Mouse (Mus musculus) ES-E14 (cell line): ENCODE data around the gene Iqgap2. TPM values are rescaled to one million over a fixed set of nuclear protein-coding genes. Genes with fewer than 3 reads are reported as not detected.

Experiments
- DNase-seq: peaks from one replicate; pipeline ENCODE4 v3.0.0-alpha.2; 2013; ENCODE audit warnings: low read depth, low spot score
- H3K27ac ChIP-seq: 2 replicates; pipeline ENCODE4 v1.5.1; 2012; ENCODE audit warnings: low read depth, mild to moderate bottlenecking, low read length, moderate library complexity, mixed read lengths; ENCODE audit not compliant: poor library complexity, insufficient read depth, severe bottlenecking
- H3K36me3 ChIP-seq: 2 replicates; pipeline ENCODE4 v1.6.1; 2012; ENCODE audit warnings: mild to moderate bottlenecking, low read length, moderate library complexity, mixed read lengths; ENCODE audit not compliant: control insufficient read depth, poor library complexity, insufficient read depth, severe bottlenecking
- H3K4me1 ChIP-seq, 2 experiments: fragments of 150-350 bp in 1 of 2; sonication (generic) in 1 of 2; 2 replicates each; pipeline ENCODE4 v1.6.1; 2012; ENCODE audit warnings: low read length in 2 of 2, mild to moderate bottlenecking in 1 of 2, mixed read lengths in 1 of 2; ENCODE audit not compliant: control insufficient read depth in 2 of 2, insufficient read depth in 2 of 2, poor library complexity in 1 of 2
- H3K4me3 ChIP-seq, 2 experiments: fragments of 150-350 bp in 1 of 2; sonication (generic) in 1 of 2; 2 replicates each; pipeline ENCODE4 v1.5.1; 2012; ENCODE audit warnings: low read length in 2 of 2, low read depth in 1 of 2, mild to moderate bottlenecking in 1 of 2, mixed read lengths in 1 of 2; ENCODE audit not compliant: insufficient read depth in 1 of 2, poor library complexity in 1 of 2, severe bottlenecking in 1 of 2
- H3K9ac ChIP-seq: 2 replicates; pipeline ENCODE4 v1.6.1; 2012; ENCODE audit warnings: low read depth, mild to moderate bottlenecking, low read length, mixed read lengths; ENCODE audit not compliant: poor library complexity, insufficient read depth, severe bottlenecking
- H3K9me3 ChIP-seq: fragments of 150-350 bp; sonication (generic); 2 replicates; pipeline ENCODE4 v1.6.1; 2012; ENCODE audit warnings: low read depth, mild to moderate bottlenecking, low read length; ENCODE audit not compliant: control insufficient read depth, insufficient read depth
- CHD2 ChIP-seq: IDR thresholded peaks from 2 replicates; pipeline ENCODE4 v1.6.1; 2014; ENCODE audit warnings: mild to moderate bottlenecking, low read depth, low read length, inconsistent platforms
- HCFC1 ChIP-seq: IDR thresholded peaks from 2 replicates; pipeline ENCODE4 v1.6.1; 2012; ENCODE audit warnings: low read length, inconsistent platforms, borderline replicate concordance; ENCODE audit not compliant: insufficient read depth
- MAFK ChIP-seq: IDR thresholded peaks from 2 replicates; pipeline ENCODE4 v1.6.1; 2014; ENCODE audit warnings: mild to moderate bottlenecking, low read depth, low read length, inconsistent platforms; ENCODE audit not compliant: insufficient read depth
- ZC3H11A ChIP-seq: IDR thresholded peaks from 2 replicates; pipeline ENCODE4 v1.6.1; 2012; ENCODE audit warnings: low read depth, mild to moderate bottlenecking, inconsistent platforms, low read length, borderline replicate concordance
- ZNF384 ChIP-seq: IDR thresholded peaks from 2 replicates; pipeline ENCODE4 v1.6.1; 2012; ENCODE audit warnings: low read depth, low read length, inconsistent platforms
- in situ Hi-C, 2 experiments: fragments of 600-800 bp; cut with MboI; formaldehyde crosslinking; loops; one replicate each; pipeline ENCODE4 v1.15.1; 2025; ENCODE audit warnings: low sequenced_read_pairs in 2 of 2, inconsistent platforms in 1 of 2; ENCODE audit not compliant: unreplicated experiment in 2 of 2
- total RNA-seq: library from RNA; depleted of rRNA; stranded (reverse); fragments of 300-350 nt; gene quantifications from 2 replicates; pipeline ENCODE4 v1.2.3, GENCODE M21; 2012

Gene Iqgap2
- total RNA-seq, 1 experiment: 15.0 TPM

GRCm38 (mm10) chr13:95633384-95633783 lies 258.3 kb downstream of the Iqgap2 start:
- Histone ChIP-seq H3K9me3 (no peaks in the 10 kb centered on the region), H3K9ac (no peak overlapping the region), H3K4me3 (no peak overlapping the region), H3K4me1 (0 out of 4 replicates have a peak, but pooled peaks cover 1 to 2% of the 10 kb centered on the region in 2 experiments), H3K36me3 (no peaks in the 10 kb centered on the region), H3K27ac (no peak overlapping the region)
- TF ChIP-seq ZNF384 (no peak), ZC3H11A (no peak), HCFC1 (no peak), CHD2 (no peak), MAFK (no peak)
- DNase-seq: no peak
- in situ Hi-C loops: no loop called here

- H3K4me1 ChIP-seq: 0 out of 4 replicates have a peak, but pooled peaks cover 1 to 2% of the 10 kb centered on the region in 2 experiments
- in situ Hi-C loops: no loop called here
- no peaks in the 10 kb centered on the region; the same call in 1 of the 2 replicates for H3K36me3 ChIP-seq
- H3K4me3 ChIP-seq: no peak overlapping the region
- TF ChIP-seq MAFK (no peak), ZNF384 (no peak), HCFC1 (no peak), CHD2 (no peak), ZC3H11A (no peak)
- no peak overlapping the region for H3K9ac ChIP-seq
- no peak overlapping the region for H3K27ac ChIP-seq
- DNase-seq: no peak
- no peaks in the 10 kb centered on the region for H3K9me3 ChIP-seq
These were observed 259.6 kb downstream of the Iqgap2 start for GRCm38 (mm10) chr13:95632144-95632543.

- Histone ChIP-seq H3K9me3 (no peaks in the 10 kb centered on the region), H3K36me3 (no peaks in the 10 kb centered on the region; the same call in 1 of the 2 replicates), H3K4me1 (peaks cover 1 to 3% of the 10 kb centered on the region in 2 experiments; a peak in 1 of 4 replicates), H3K9ac (no peak overlapping the region), H3K27ac (no peak overlapping the region), H3K4me3 (no peak overlapping the region)
- no peak for DNase-seq
- no peak for TF ChIP-seq ZNF384
- no peak for TF ChIP-seq MAFK
- no peak for TF ChIP-seq HCFC1
- TF ChIP-seq CHD2: no peak
- no peak for TF ChIP-seq ZC3H11A
- in situ Hi-C loops: no loop called here
These were observed 261.0 kb downstream of the Iqgap2 start for GRCm38 (mm10) chr13:95630747-95631146.

DNA sequence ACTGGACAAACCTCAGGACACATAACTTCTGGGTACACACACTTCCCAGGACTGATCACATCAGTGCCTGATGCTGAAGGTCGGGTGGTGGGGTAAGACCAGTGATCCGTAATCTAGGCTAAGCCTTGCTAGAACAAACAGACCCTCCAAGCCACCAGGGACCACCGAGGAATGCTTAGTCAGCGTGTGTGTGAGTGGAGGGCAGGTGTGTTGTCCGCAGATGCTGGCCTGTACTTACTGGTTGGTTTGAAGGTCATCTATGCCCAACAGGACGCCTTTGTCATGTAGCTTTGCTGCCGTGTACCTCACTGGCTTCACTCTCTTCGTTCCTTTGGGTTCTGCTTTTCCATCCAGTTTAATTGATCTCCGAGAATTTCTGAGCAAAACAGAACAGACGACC lies 262.0 kb downstream of the Iqgap2 start:
- no peak overlapping the region for H3K9ac ChIP-seq
- H3K27ac ChIP-seq: no peak overlapping the region
- H3K4me3 ChIP-seq: no peak overlapping the region
- in situ Hi-C loops: no loop called here
- H3K36me3 ChIP-seq: no peaks in the 10 kb centered on the region; the same call in 1 of the 2 replicates
- no peaks in the 10 kb centered on the region for H3K9me3 ChIP-seq
- H3K4me1 ChIP-seq: peaks cover 1 to 3% of the 10 kb centered on the region in 2 experiments; a peak in 1 of 4 replicates
- TF ChIP-seq CHD2: no peak
- peak; percentile 82 for TF ChIP-seq MAFK
- TF ChIP-seq HCFC1: no peak
- TF ChIP-seq ZC3H11A: no peak
- TF ChIP-seq ZNF384: no peak
- DNase-seq: no peak
